Mouse (Mus musculus) mature B cell (primary cell): ENCODE results near the gene 1700016K19Rik.

Source experiments
- in situ Hi-C: fragments of 300-500 bp; cut with MboI; formaldehyde crosslinking; loops from 2 replicates; pipeline ENCODE4 v1.14.3; 2019

1700016K19Rik gene

GRCm38 (mm10) chr11:75999440-76000155 is at the start of gene 1700016K19Rik:
1700016K19Rik (plus strand) TSS chr11:75999912.
- in situ Hi-C loops = no loop called here

- in situ Hi-C loops = no loop called here
Observed at GRCm38 (mm10) chr11:75950459-75950858, 49.3 kb upstream of the 1700016K19Rik start.

DNA sequence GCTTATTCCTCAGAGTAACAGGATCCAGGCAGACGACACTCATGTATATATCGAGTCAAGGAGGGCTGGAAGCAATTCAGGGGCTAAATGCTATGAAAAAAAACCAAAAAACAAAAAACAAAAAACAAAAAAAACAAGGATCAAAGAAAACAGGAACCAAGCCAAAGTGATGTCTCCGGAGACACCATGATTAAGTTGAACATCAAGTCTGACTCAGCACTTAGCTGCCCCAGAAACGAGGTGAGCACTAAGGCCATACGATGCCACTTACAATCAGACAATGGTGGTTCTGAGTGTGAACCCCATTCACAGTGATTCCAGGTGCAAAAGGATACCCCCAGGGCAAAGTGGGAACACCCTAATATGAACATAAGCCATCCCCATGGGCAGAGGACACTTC is 47.8 kb upstream of the 1700016K19Rik start:
- in situ Hi-C loops = no loop called here

GRCm38 (mm10) chr11:75954896-75955295 is 44.8 kb upstream of the 1700016K19Rik start:
- in situ Hi-C loops = no loop called here

DNA sequence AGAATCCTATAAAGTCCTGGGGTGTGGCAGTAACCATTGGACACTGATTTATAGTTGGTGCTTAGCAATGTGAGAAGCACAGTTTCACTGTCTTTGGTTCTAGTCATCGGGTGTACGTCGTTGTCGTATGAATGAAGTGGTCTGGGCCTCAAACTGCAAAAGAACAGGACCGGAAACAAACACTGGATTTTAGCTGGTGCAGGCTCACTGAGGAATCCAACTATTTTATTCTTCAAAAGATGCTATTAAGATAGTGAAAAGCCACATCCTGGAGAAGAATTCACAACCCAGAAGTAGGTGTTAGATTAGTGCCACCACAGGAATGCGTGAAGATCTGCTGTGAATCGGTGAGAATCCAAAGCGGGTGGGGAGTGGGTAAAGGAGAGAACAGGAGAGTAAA is 43.1 kb upstream of the 1700016K19Rik start:
- in situ Hi-C loops = no loop called here

DNA sequence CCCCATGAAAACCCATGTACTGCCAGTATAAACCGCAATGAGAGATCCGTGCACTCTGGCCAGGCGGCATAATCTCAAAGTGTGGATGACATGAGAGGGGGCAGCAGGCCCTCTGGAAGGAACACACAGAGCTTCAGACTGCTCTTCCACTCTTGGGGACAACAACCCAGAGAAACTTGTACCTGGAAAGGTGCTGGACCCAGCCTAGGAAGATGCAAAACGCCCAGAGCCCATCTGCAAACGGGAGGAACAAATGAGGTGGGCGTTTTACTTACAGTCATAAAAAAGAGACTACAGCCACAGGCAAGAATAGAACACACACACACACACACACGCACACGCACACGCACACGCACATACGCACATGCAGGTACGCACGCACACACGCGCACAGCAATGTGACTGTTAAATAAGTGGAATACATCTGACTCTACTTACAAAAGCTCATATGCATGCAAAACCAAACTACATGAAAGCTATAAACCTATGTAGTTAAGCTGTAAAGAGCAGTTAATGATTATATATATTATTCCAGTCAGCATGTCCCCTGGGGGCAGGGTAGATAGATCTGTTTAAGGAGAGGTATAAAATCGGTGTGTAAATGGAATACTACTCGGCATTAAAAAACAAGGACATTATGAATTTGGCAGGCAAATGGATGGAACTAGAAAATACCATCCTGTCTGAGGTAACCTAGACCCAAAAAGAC is 42.4 kb upstream of the 1700016K19Rik start:
- in situ Hi-C loops = no loop called here

GRCm38 (mm10) chr11:75961782-75962181 is 37.9 kb upstream of the 1700016K19Rik start:
- in situ Hi-C loops = loop anchor here (5.0 kb wide), 1 partner anchor 44 kb away; no protein-coding TSS in a partner anchor

GRCm38 (mm10) chr11:75963730-75964475 is 35.8 kb upstream of the 1700016K19Rik start:
- in situ Hi-C loops = loop anchor here (5.0 kb wide), 1 partner anchor 47 kb away; no protein-coding TSS in a partner anchor

- in situ Hi-C loops = loop anchor here (5.0 kb wide), 1 partner anchor 47 kb away; no protein-coding TSS in a partner anchor
Observed at GRCm38 (mm10) chr11:75964476-75964730, 35.3 kb upstream of the 1700016K19Rik start.

- in situ Hi-C loops = no loop called here
Observed at GRCm38 (mm10) chr11:75965674-75966400, 33.9 kb upstream of the 1700016K19Rik start.

DNA sequence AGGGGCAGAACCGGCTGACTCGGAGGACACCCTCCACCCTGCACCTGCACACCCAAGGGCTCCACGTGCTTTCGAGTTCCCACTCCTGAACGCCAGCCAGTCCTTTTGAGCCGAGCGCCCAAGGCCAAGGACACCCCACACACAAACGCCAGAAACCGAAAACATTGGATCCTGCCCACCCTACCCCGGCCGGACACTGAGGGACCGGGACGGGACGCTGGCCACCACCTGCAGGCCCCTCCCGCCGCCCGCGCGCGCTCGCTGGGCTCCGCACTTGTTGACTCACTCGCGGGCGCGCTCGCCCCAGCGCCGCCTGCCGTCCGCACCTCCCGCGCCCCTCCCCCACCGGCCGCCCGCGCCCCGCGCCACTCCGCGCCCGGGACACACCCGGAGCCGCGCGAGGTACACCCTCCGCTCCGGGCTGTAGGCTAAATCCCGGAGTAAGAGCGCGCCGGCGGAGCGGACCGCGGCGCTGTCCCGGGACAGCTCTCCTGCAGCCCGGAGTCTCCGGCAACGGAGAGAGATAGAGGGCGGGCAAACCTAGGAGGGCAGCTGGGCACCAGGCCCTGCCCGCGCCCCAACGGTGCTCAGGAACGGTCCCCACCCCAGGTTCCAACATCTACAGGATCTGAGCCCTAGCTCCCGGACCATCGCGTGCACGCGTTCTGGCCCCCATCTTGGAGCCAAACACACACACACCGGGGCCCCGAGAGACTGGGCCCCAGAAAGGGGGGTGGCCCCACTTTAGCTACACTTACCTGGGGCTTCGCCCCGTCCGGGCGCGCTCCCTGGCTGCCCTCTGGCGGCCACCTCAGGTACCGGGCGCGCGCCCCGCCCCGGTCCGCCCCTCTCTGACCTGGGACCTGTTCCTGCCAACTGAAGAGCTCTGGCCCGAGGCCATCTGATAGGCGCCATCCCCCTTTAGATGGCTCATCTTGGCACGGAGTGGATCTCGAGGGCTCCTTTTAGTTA is 33.0 kb upstream of the 1700016K19Rik start:
- in situ Hi-C loops = no loop called here

GRCm38 (mm10) chr11:75968761-75969160 is 31.0 kb upstream of the 1700016K19Rik start:
- in situ Hi-C loops = no loop called here

- in situ Hi-C loops = no loop called here
Observed at GRCm38 (mm10) chr11:75970629-75971028, 29.1 kb upstream of the 1700016K19Rik start.

DNA sequence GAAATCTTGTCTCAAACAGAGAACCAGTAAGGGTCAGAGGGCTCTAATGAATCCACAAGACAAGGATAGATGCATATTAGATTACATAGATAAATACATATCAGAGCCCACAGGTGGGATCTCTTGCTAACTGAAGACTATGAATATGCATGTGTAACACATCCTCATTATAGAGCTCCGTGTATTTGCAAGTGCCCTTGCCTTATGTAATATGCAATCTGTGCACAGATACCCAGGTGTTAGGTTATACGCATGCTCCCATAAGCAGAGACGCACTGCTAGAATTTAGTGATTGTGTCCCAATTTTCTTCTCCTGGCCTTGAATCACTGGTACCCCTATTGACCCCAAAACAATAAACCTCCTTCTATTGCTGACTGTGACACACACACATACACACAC is 27.5 kb upstream of the 1700016K19Rik start:
- in situ Hi-C loops = no loop called here

DNA sequence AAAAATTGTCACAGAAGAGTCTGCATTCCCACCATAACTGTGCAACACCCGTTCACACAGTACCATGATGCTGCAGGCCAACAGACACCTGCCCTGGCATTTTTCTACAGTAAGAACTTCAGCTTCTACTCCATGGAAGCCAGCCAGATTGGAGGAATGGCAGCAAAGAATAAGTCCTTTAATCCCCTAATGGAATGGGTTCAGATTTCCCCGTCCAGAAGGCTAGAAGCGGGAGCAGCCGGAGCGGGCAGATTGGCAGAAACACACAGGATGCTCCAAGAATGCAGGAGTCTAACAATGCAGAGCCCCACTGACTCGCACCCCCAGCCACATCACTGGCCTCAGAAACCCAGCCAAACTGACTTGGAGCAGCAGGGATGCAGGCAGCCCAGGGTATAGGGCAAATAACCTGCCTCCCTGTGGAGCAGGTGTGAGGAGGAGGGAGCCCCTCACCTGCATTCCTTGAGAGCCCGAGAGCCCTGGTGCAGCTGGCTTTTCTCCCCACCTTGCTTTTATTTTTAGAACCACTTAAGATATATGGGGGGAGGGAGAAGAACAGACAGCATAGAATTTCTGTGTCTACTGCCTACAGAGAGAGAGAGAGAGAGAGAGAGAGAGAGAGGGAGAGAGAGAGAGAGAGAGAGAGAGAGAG is 26.7 kb upstream of the 1700016K19Rik start:
- in situ Hi-C loops = no loop called here

- in situ Hi-C loops = no loop called here
Observed at GRCm38 (mm10) chr11:75973988-75974387, 25.7 kb upstream of the 1700016K19Rik start.

- in situ Hi-C loops = no loop called here
Observed at GRCm38 (mm10) chr11:75976748-75977147, 23.0 kb upstream of the 1700016K19Rik start.

GRCm38 (mm10) chr11:75978051-75978450 is 21.7 kb upstream of the 1700016K19Rik start:
- in situ Hi-C loops = no loop called here

GRCm38 (mm10) chr11:75980413-75980812 is 19.3 kb upstream of the 1700016K19Rik start:
- in situ Hi-C loops = no loop called here

DNA sequence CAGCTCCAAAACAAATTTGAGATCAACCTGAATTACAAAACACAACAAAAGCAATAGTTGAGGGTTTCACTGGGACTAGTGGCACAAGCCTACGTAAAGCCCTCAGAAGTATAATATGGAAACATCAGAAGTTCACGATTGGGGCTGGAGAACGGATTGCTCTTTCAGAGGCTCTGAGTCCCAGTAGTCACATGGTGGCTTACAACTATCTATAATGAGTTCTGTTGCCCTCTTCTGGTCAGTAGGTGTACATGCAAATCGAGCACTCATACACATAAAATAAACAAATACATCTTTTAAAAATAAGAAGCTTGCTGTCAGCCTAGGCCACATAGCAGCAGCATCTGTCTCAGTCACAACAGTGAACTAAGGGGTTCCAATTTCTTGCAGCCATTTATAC is 16.5 kb upstream of the 1700016K19Rik start:
- in situ Hi-C loops = no loop called here
